Mouse (Mus musculus): ENCODE data around the gene Hipk4. TPM values are rescaled to one million over a fixed set of nuclear protein-coding genes. Genes with fewer than 3 reads are reported as not detected.

The Hipk4 gene
- polyA plus RNA-seq, 1 experiment from 2014 or later = 0.95 TPM

- Histone ChIP-seq H3K4me1 (ENCODE audit: insufficient read depth) (no peaks in the 10 kb centered on the region), H3K9ac (no peak overlapping the region), H3K9me3 (ENCODE audit: low read depth, low read length) (no peaks in the 10 kb centered on the region), H3K27ac (ENCODE audit: low read depth) (no peak overlapping the region), H3K36me3 (ENCODE audit: insufficient read depth) (0 out of 2 replicates have a peak, but pooled peaks cover 26% of the 10 kb centered on the region), H3K4me3 (ENCODE audit: low read depth, low read length) (no peak overlapping the region), H3K27me3 (ENCODE audit: insufficient read depth, low read length) (no peaks in the 10 kb centered on the region), H3K4me2 (no peak overlapping the region)
- no peak for TF ChIP-seq CTCF (IDR thresholded peaks at IDR 0.05; ENCODE audit: low read depth)
- WGBS = 70% methylated on average over 6 of the region's 6 CpGs
- ATAC-seq (ENCODE audit: insufficient read depth) = no peak
- DNase-seq = no peak
Observed at GRCm38 (mm10) chr7:27540935-27541334, 17.9 kb downstream of the Hipk4 start.

DNA sequence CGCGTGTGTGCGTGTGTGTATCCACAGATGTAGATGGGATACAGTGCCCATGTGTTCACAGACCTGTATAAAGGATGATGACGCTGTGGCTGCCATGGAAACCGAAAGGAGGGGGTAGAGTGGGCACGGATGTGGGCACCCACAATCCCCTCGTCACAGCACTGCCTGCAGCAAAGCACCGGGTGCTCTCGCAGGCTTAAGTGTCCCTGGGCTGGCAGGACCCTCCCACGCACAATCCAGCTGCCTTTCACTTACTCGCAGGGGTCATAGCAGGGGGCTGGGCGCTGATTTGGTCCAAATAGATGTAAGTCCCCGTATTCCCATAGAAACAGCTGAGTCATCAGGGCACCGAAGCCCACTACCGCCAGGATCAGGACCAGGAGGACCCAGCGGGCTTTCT is 18.4 kb downstream of the Hipk4 start:
- 0 out of 2 replicates have a peak, but pooled peaks cover 21% of the 10 kb centered on the region for H3K36me3 ChIP-seq (ENCODE audit: insufficient read depth)
- no peak overlapping the region for H3K4me3 ChIP-seq (ENCODE audit: low read depth, low read length)
- no peak overlapping the region for H3K9ac ChIP-seq
- no peak overlapping the region for H3K27ac ChIP-seq (ENCODE audit: low read depth)
- no peaks in the 10 kb centered on the region for H3K9me3 ChIP-seq (ENCODE audit: low read depth, low read length)
- no peaks in the 10 kb centered on the region for H3K27me3 ChIP-seq (ENCODE audit: insufficient read depth, low read length)
- DNase-seq = no peak
- H3K4me1 ChIP-seq (ENCODE audit: insufficient read depth) = no peaks in the 10 kb centered on the region
- 75% methylated on average over 16 of the region's 16 CpGs for WGBS
- H3K4me2 ChIP-seq = peak overlapping the region; percentile 89
- no peak for ATAC-seq (ENCODE audit: insufficient read depth)
- TF ChIP-seq CTCF (IDR thresholded peaks at IDR 0.05; ENCODE audit: low read depth) = no peak

- H3K9ac ChIP-seq = peak overlapping the region; percentile 68
- H3K27me3 ChIP-seq (ENCODE audit: insufficient read depth, low read length) = no peaks in the 10 kb centered on the region
- H3K27ac ChIP-seq (ENCODE audit: low read depth) = no peak overlapping the region
- DNase-seq (no peak), ATAC-seq (ENCODE audit: insufficient read depth) (no peak)
- no peaks in the 10 kb centered on the region for H3K9me3 ChIP-seq (ENCODE audit: low read depth, low read length)
- peak overlapping the region; percentile 47 for H3K4me3 ChIP-seq (ENCODE audit: low read depth, low read length)
- no peaks in the 10 kb centered on the region for H3K4me1 ChIP-seq (ENCODE audit: insufficient read depth)
- 0 out of 2 replicates have a peak, but pooled peaks cover 20% of the 10 kb centered on the region for H3K36me3 ChIP-seq (ENCODE audit: insufficient read depth)
- WGBS = 53% methylated on average over 5 of the region's 5 CpGs
- no peak for TF ChIP-seq CTCF (IDR thresholded peaks at IDR 0.05; ENCODE audit: low read depth)
- H3K4me2 ChIP-seq = peak overlapping the region; percentile 89
Observed at GRCm38 (mm10) chr7:27541922-27542321, 18.9 kb downstream of the Hipk4 start.

DNA sequence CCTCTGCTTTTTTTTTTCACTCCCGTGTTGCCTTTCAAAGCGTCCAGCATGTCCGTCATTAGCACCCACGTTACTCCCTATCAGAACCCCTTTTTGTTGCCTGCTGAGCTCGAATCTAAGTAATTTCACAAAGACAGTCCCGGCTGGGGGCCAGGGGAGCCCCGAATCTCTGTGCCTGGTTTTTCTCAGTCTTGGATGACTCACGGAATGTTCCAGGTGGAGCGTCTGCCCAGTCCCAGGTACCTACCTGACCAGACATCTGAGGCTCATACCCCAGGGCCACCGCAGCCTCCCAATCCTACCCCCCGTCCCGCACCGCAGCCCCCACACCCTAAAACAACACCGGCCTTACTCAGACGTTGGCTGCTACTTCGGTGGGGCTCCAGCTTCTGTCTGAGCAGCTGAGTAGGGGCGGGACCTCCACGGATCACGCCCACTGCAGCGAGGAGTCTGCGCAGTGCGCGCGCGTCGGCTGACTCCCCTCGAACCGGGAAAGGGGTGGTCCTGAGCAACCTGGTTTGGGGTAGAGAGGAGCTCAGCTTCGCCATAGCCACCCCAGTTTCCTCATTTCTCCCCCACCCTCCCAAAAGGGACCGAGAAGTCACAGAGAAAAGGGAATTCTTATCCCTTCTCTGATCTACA is 19.4 kb downstream of the Hipk4 start:
- Histone ChIP-seq H3K36me3 (ENCODE audit: insufficient read depth) (0 out of 2 replicates have a peak, but pooled peaks cover 16% of the 10 kb centered on the region), H3K27ac (ENCODE audit: low read depth) (no peak overlapping the region), H3K4me2 (peak overlapping the region; percentile 89), H3K27me3 (ENCODE audit: insufficient read depth, low read length) (no peaks in the 10 kb centered on the region), H3K4me3 (ENCODE audit: low read depth, low read length) (peak overlapping the region; percentile 47), H3K9me3 (ENCODE audit: low read depth, low read length) (no peaks in the 10 kb centered on the region), H3K4me1 (ENCODE audit: insufficient read depth) (no peaks in the 10 kb centered on the region), H3K9ac (peak overlapping the region; percentile 68)
- no peak for TF ChIP-seq CTCF (IDR thresholded peaks at IDR 0.05; ENCODE audit: low read depth)
- WGBS = 1% methylated on average over 30 of the region's 30 CpGs
- peak; percentile 93 for DNase-seq
- ATAC-seq (ENCODE audit: insufficient read depth) = peak; percentile 95

DNA sequence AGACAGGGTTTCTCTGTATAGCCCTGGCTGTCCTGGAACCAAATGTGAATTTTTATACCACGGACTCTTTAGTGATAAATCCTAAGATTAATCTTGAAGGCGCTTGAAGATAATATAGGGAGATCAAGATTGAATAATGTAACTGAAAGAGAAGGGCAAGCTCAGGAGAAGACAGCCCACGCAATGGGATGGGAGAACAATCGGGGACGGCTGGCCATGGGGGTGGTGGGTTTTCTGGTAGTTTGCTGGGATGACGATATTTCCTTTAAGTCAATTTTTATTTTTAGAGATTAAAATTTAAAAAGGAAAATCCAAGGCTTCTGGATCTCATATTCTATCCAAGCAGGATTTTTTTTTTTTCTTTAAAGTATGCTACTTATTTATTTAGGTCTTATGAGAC is 20.0 kb downstream of the Hipk4 start:
- Histone ChIP-seq H3K4me2 (peak overlapping the region; percentile 89), H3K9me3 (ENCODE audit: low read depth, low read length) (no peaks in the 10 kb centered on the region), H3K4me1 (ENCODE audit: insufficient read depth) (no peaks in the 10 kb centered on the region), H3K27ac (ENCODE audit: low read depth) (0 out of 2 replicates have a peak overlapping the region, but pooled peaks have one; percentile 4), H3K9ac (peak overlapping the region; percentile 68), H3K27me3 (ENCODE audit: insufficient read depth, low read length) (no peaks in the 10 kb centered on the region), H3K4me3 (ENCODE audit: low read depth, low read length) (peak overlapping the region; percentile 47), H3K36me3 (ENCODE audit: insufficient read depth) (0 out of 2 replicates have a peak, but pooled peaks cover 14% of the 10 kb centered on the region)
- TF ChIP-seq CTCF (IDR thresholded peaks at IDR 0.05; ENCODE audit: low read depth) = no peak
- WGBS = 34% methylated on average over 6 of the region's 6 CpGs
- DNase-seq (no peak), ATAC-seq (ENCODE audit: insufficient read depth) (peak; percentile 35)

- 84% methylated on average over 4 of the region's 4 CpGs for WGBS
- no peak overlapping the region for H3K4me2 ChIP-seq
- no peak for DNase-seq
- no peak overlapping the region for H3K4me3 ChIP-seq (ENCODE audit: low read depth, low read length)
- H3K36me3 ChIP-seq (ENCODE audit: insufficient read depth) = 0 out of 2 replicates have a peak, but pooled peaks cover 13% of the 10 kb centered on the region
- no peaks in the 10 kb centered on the region for H3K4me1 ChIP-seq (ENCODE audit: insufficient read depth)
- TF ChIP-seq CTCF (IDR thresholded peaks at IDR 0.05; ENCODE audit: low read depth) = no peak
- no peak for ATAC-seq (ENCODE audit: insufficient read depth)
- no peak overlapping the region for H3K9ac ChIP-seq
- no peak overlapping the region for H3K27ac ChIP-seq (ENCODE audit: low read depth)
- H3K27me3 ChIP-seq (ENCODE audit: insufficient read depth, low read length) = no peaks in the 10 kb centered on the region
- no peaks in the 10 kb centered on the region for H3K9me3 ChIP-seq (ENCODE audit: low read depth, low read length)
Observed at GRCm38 (mm10) chr7:27543851-27544250, 20.8 kb downstream of the Hipk4 start.

DNA sequence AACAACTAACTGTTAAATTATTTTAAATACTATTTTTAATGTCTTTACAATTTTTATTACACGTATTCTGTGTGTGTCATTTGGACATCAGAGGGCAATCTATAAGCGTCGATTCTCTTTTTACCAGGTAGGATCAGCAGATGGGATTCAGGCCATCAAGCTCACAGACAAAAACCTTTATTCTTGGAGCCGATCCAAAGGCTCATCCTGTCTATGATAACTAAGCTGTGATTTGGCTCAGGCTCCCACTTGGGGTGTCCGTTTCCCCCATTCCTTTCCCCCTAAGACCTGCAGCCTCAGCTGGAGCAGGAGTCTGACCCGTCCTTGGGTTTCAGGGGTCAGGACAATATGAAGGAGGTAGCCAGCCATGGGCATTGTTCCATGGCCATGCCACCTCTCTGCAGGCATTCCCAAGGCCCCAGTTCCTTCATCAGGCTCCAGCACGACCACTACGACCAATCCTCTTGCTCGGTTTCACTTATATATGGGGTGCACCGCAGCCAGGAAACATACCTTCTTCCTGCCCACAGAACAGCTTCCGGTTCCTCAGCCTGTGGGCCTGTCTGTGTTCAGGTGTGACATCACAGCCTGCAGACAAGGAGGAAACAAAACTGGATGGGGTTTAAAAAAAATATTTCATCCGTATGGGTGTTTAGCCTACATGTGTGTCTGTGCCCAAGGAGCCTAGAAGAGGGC is 21.8 kb downstream of the Hipk4 start:
- H3K9me3 ChIP-seq (ENCODE audit: low read depth, low read length) = no peaks in the 10 kb centered on the region
- H3K4me2 ChIP-seq = no peak overlapping the region
- H3K9ac ChIP-seq = no peak overlapping the region
- H3K27me3 ChIP-seq (ENCODE audit: insufficient read depth, low read length) = no peaks in the 10 kb centered on the region
- H3K36me3 ChIP-seq (ENCODE audit: insufficient read depth) = 0 out of 2 replicates have a peak, but pooled peaks cover 6% of the 10 kb centered on the region
- TF ChIP-seq CTCF (IDR thresholded peaks at IDR 0.05; ENCODE audit: low read depth) = no peak
- WGBS = 69% methylated on average over 12 of the region's 12 CpGs
- DNase-seq (peak; percentile 10), ATAC-seq (ENCODE audit: insufficient read depth) (no peak)
- no peak overlapping the region for H3K27ac ChIP-seq (ENCODE audit: low read depth)
- no peak overlapping the region for H3K4me3 ChIP-seq (ENCODE audit: low read depth, low read length)
- no peaks in the 10 kb centered on the region for H3K4me1 ChIP-seq (ENCODE audit: insufficient read depth)

Data from lung, embryonic 14.5 days (tissue).